Mouse (Mus musculus) erythroid progenitor cell, adult 5-6 weeks (primary cell): ENCODE measurements around the gene Tgfa. TPM values are rescaled to one million over a fixed set of nuclear protein-coding genes. Genes with fewer than 3 reads are reported as not detected.

Source experiments
- ATAC-seq: replicated peaks from 2 replicates; pipeline ENCODE4 v1.8.0; 2016; ENCODE audit warnings: moderate number of reproducible peaks, mild to moderate bottlenecking, moderate TSS enrichment, inconsistent platforms; ENCODE audit not compliant: poor library complexity, low FRiP score, severe bottlenecking
- total RNA-seq, 2 experiments: library from RNA; stranded (forward) in 1 of 2; stranded (reverse) in 1 of 2; fragments of 150-400 nt in 1 of 2; fragments of 186-747, 209-891 nt in 1 of 2; gene quantifications; 2 replicates each; pipeline versions ENCODE4 v1.2.3 to v1.2.4; 2015 to 2017; ENCODE audit warnings: low replicate concordance in 2 of 2

Gene Tgfa
- total RNA-seq, 2 experiments from 2014 or later: not detected

- no peak for ATAC-seq
Measured at GRCm38 (mm10) chr6:86275704-86276103, 80.7 kb downstream of the Tgfa start.

- no peak for ATAC-seq
Measured at GRCm38 (mm10) chr6:86276816-86277215, 81.8 kb downstream of the Tgfa start.

DNA sequence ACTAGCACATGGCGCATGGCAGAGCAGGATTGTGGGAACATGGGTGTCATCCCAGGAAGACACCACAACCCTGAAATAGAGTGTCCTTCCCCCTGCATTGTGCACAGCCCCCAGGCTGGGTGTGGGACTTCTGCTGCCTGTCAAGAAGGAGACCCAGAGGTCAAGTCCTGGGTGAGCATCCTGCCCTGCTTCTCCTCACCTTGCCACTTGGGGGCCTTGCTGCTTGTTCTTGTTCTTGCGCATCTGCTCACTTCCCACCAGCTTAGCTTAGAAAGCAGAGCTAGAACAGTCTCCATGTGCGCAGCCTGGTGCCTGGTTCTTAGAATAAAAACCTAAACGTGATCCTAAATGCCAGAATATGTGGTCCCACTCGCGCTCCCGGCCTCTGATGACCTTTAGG, 82.6 kb downstream of the Tgfa start:
- no peak for ATAC-seq

DNA sequence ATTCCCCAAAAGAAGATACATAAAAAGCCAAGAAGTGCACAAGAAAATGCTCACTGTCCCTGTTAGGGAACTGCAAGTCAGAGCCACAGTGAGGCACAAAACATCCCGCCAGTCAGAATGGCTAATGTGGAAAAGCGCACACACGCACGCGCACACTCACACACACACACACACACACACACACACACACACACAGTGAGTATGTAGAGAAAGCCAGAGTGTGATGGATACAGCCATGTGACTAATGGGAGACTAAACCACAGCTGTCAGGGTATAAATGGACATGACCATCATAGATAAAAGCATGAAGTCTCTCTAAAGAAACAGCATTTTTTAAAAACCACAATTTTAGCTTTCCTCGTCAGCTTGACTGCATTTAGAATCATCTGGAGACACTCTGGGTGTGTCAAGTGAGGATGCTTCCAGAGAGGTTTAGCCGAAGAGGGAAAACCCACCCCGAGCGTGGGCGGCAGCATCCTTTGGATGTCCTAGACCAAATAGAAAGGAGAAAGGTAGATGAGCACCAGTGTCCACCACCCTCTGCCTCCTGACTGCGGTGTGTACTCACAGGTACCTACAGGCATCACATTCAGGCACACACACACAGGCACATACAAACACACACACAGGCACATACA, 86.7 kb downstream of the Tgfa start:
- ATAC-seq: no peak

GRCm38 (mm10) chr6:86293301-86293700, 98.3 kb downstream of the Tgfa start:
- no peak for ATAC-seq

DNA sequence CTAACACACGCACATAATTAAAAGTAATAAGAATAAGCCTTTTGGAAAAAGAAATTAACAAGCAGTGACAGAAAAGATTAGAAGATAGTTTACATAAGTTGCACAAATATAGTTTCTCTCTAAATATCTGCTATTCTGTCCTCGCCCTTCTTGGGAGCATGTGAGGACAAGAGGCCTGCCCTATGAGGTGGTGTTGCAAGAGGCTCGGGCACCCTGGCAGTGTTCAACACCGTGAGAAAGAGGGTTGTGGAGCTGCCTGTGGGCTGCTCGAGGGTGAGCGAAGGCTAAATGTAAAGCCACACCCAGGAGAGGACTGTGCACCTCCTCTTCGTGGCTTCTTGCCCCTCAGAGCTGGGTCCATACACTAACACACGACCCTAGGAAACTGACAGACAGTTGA, 100.4 kb downstream of the Tgfa start:
- ATAC-seq: no peak

DNA sequence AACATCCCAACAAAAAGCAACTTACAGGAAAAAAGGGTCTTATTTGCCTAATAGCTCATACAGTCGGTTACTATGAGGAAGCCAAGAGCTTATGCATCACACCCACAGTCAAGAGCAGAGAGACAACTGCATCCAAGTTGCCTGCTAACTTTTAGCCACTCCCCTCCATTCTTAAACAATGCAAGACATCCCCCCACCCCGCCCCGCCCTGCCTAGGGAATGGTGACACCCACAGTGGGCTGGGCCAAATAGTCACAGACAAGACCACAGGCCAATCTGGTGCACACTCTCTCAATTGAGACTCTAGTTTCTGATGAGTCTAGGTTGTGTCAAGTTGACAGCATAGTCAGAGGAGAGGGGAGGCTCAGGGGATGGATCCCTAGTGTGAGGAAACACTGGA, 101.1 kb downstream of the Tgfa start:
- ATAC-seq: no peak

GRCm38 (mm10) chr6:86296938-86297337, 101.9 kb downstream of the Tgfa start:
- ATAC-seq: no peak

DNA sequence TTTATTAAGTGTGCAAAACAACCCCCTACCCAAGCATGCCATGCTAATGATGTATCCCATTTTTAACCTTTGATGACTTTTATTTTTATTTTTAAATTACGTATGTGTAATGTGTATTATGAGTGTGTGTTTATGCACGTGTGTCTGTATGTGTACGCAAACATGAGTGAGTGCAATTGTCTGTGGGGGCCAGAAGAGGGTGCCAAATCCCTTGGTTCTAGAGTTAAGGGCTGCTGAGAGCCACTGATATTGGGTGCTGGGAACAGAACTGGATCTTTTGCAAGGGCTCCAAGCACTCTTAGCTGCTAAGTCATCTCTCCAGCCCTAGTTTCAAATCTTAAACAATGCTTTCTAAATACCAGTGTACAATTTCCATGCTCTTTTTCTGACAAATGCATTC, 103.9 kb downstream of the Tgfa start:
- no peak for ATAC-seq

DNA sequence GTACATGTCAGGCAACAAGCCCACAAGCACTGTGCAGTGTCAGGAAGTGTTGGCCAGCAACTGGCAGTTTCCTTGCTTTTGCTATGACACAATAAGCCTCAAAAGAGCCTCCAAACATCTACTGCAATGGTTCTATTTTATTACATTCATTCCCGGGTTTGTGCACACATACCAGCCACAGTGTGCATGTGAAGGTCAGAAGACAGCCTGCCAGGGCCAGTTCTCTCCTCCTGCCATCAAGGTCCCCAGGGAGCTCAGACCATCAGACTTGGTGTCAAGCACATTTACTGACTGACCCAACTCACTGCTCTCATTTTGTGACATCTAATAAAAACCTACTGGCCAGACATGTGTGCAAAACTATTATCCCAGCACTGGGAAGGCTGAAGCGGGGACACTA, 104.4 kb downstream of the Tgfa start:
- no peak for ATAC-seq

DNA sequence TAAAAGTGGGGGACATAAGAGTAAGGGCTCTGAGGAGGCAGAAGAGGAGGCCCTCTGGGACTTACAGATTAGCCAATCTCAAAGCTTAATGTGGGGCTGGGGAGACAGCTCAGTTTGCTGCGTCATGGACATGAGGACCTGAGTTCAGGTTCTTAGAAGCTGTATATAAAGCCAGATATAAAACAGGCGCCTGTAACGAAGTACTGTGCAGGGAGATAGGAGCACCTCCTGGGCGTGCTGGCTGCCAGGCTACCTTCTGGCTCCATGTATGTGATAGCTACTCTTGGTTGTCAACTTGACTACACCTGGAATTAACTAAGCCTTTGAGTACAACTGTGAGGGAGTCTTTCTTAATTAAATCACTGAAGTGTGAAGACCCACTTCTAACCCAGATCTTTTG, 110.7 kb downstream of the Tgfa start:
- ATAC-seq: no peak

DNA sequence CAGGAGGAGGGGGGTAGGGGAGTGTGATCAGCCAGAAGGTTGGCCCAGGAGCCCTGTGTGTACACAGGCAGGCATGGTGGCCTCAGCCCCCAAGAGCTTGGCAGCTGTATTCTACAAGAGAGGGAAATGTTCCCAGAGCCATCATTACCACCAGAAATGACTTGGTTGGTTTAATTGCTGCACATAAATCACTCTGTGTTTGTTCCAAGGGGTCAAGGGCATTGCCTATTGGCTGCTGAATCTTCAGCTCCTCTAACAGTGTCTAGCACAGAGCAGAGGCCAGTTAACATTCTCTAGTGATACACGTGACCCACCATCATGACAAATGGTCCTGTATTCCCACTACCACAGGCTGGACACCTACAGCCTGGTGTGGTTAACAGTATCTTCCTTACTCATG, 119.0 kb downstream of the Tgfa start:
- ATAC-seq: no peak

DNA sequence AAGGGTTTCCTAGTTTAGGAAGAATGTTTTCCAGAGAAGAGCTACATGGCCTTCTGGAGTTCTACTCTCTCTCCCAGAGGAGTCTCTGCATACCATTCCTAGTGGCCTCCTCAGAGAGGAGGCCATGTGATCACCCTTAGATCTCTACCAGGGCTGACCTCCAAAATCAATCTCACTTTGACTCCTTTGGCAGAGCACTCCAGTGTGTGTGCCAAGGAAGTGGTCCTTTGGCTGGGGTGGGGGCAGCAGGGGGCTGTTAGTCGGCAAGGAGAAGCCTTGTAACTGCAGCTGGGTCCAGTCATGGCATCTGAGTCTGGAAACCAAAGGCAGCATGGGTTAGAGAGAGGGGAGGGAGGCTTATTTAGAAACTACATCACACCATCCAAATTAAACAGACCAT, 122.0 kb downstream of the Tgfa start:
- ATAC-seq: no peak

- ATAC-seq: no peak
Measured at GRCm38 (mm10) chr6:86318855-86319254, 123.8 kb downstream of the Tgfa start.

GRCm38 (mm10) chr6:86322031-86322563, 127.1 kb downstream of the Tgfa start:
- no peak for ATAC-seq

DNA sequence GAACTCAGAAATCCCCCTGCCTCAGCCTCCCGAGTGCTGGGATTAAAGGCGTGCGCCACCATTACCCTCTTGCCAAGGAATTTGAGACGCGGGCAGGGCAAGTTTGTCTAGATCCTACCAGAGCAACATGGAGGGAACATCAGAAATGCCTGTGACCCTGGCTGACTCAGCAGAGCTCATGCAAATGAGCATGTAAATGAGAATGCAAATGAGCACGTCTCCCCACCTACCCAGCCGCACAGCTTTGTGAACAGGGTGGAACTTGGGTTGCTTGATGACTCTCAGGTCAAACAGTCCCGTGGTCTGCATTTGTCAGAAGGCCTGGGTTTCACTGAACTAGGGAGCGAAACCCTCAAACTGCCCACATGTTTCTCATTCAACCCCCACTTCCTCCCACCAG, 128.0 kb downstream of the Tgfa start:
- no peak for ATAC-seq

DNA sequence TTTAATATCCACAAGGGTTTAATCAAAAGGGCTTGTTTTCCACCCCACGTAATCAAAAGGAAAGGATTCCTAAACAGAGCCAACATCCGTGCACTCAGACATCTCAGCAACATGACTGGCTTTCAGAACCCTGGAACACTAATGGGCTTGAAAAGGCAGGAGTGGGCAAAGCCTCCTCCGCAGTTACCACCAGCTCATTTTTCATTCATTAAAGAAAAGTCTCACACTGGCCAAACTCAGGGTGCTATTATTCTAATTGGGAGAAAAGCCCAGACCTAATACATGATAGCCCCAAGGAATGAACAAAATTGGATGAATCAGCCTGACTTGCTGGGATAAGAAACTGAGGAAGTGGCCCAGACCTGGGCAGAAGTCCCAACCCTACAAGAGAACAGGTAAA, 129.4 kb downstream of the Tgfa start:
- no peak for ATAC-seq

Other genes with a start within 250 kb of the Tgfa start
- gene Dusp11, start 233.6 kb upstream of the Tgfa start, total RNA-seq (2015; ENCODE audit: low replicate concordance): 100 and 107 TPM in 2 replicates
- 35.4 and 47.7 TPM in 2 replicates for gene Dusp11, start 233.6 kb upstream of the Tgfa start, total RNA-seq (2017; ENCODE audit: low replicate concordance)
- gene Figla, start 179.1 kb upstream of the Tgfa start, total RNA-seq (2015; ENCODE audit: low replicate concordance): not detected in 2 replicates
- not detected in 2 replicates for gene Figla, start 179.1 kb upstream of the Tgfa start, total RNA-seq (2017; ENCODE audit: low replicate concordance)
- gene Add2, start 166.5 kb upstream of the Tgfa start, total RNA-seq (2015; ENCODE audit: low replicate concordance): 138 and 175 TPM in 2 replicates
- gene Add2, start 166.5 kb upstream of the Tgfa start, total RNA-seq (2017; ENCODE audit: low replicate concordance): 251 and 282 TPM in 2 replicates
- gene Fam136a, start 170.4 kb downstream of the Tgfa start, total RNA-seq (2015; ENCODE audit: low replicate concordance): 2.9 and 3.4 TPM in 2 replicates
- gene Fam136a, start 170.4 kb downstream of the Tgfa start, total RNA-seq (2017; ENCODE audit: low replicate concordance): 0.68 and 6.3 TPM in 2 replicates
- gene Snrpg, start 176.1 kb downstream of the Tgfa start, total RNA-seq (2015; ENCODE audit: low replicate concordance): 215 and 223 TPM in 2 replicates
- gene Snrpg, start 176.1 kb downstream of the Tgfa start, total RNA-seq (2017; ENCODE audit: low replicate concordance): 5.6 and 62.1 TPM in 2 replicates
- 10.9 and 15.1 TPM in 2 replicates for gene Pcyox1, start 201.9 kb downstream of the Tgfa start, total RNA-seq (2015; ENCODE audit: low replicate concordance)
- 8.0 and 8.5 TPM in 2 replicates for gene Pcyox1, start 201.9 kb downstream of the Tgfa start, total RNA-seq (2017; ENCODE audit: low replicate concordance)
- gene Tia1, start 209.0 kb downstream of the Tgfa start, total RNA-seq (2015; ENCODE audit: low replicate concordance): 42.5 and 59.5 TPM in 2 replicates
- 32.9 and 39.7 TPM in 2 replicates for gene Tia1, start 209.0 kb downstream of the Tgfa start, total RNA-seq (2017; ENCODE audit: low replicate concordance)
- 2.5 TPM in 1 of 2 replicates, not detected in the other for gene Gm44790, start 231.4 kb downstream of the Tgfa start, total RNA-seq (2015; ENCODE audit: low replicate concordance)
- not detected in 2 replicates for gene Gm44790, start 231.4 kb downstream of the Tgfa start, total RNA-seq (2017; ENCODE audit: low replicate concordance)
- gene C87436, start 243.2 kb downstream of the Tgfa start, total RNA-seq (2015; ENCODE audit: low replicate concordance): 20.5 and 22.6 TPM in 2 replicates
- gene C87436, start 243.2 kb downstream of the Tgfa start, total RNA-seq (2017; ENCODE audit: low replicate concordance): 7.1 and 8.0 TPM in 2 replicates